Mouse (Mus musculus): Measurements from ENCODE around the gene Filip1l. TPM values are rescaled to one million over a fixed set of nuclear protein-coding genes. Genes with fewer than 3 reads are reported as not detected.

Gene Filip1l
- polyA plus RNA-seq, 1 experiment from 2014 or later: 26.0 TPM

GRCm38 (mm10) chr16:57318637-57319125 lies 34.2 kb upstream of the Filip1l start:
- no peaks in the 10 kb centered on the region for H3K27me3 ChIP-seq (ENCODE audit: control insufficient read depth, insufficient read depth, low read length)
- peaks cover 5% of the 10 kb centered on the region for H3K4me1 ChIP-seq (ENCODE audit: control insufficient read depth, insufficient read depth, low read length)
- ATAC-seq (replicated peaks; ENCODE audit: insufficient number of reproducible peaks, low FRiP score, low TSS enrichment): no peak
- 74% methylated on average over 8 of the region's 8 CpGs for WGBS (ENCODE audit: insufficient replicate concordance)
- no peaks in the 10 kb centered on the region for H3K36me3 ChIP-seq (ENCODE audit: control insufficient read depth, insufficient read depth, low read length)
- H3K27ac ChIP-seq (ENCODE audit: low read depth, low read length): no peak overlapping the region
- H3K4me3 ChIP-seq (ENCODE audit: low read depth, low read length): no peak overlapping the region
- H3K9me3 ChIP-seq (replicated peaks; ENCODE audit: control insufficient read depth, low read length): no peaks in the 10 kb centered on the region
- no peak overlapping the region for H3K4me2 ChIP-seq
- no peak overlapping the region for H3K9ac ChIP-seq (ENCODE audit: low read depth, low read length)

- H3K9me3 ChIP-seq (replicated peaks; ENCODE audit: control insufficient read depth, low read length): no peaks in the 10 kb centered on the region
- no peaks in the 10 kb centered on the region for H3K36me3 ChIP-seq (ENCODE audit: control insufficient read depth, insufficient read depth, low read length)
- no peak overlapping the region for H3K4me2 ChIP-seq
- no peaks in the 10 kb centered on the region for H3K27me3 ChIP-seq (ENCODE audit: control insufficient read depth, insufficient read depth, low read length)
- H3K27ac ChIP-seq (ENCODE audit: low read depth, low read length): no peak overlapping the region
- peaks cover 5% of the 10 kb centered on the region for H3K4me1 ChIP-seq (ENCODE audit: control insufficient read depth, insufficient read depth, low read length)
- 60% methylated on average over 7 of the region's 7 CpGs for WGBS (ENCODE audit: insufficient replicate concordance)
- ATAC-seq (replicated peaks; ENCODE audit: insufficient number of reproducible peaks, low FRiP score, low TSS enrichment): no peak
- H3K9ac ChIP-seq (ENCODE audit: low read depth, low read length): no peak overlapping the region
- no peak overlapping the region for H3K4me3 ChIP-seq (ENCODE audit: low read depth, low read length)
These were observed 33.4 kb upstream of the Filip1l start for GRCm38 (mm10) chr16:57319284-57320124.

GRCm38 (mm10) chr16:57326996-57327395 lies 25.9 kb upstream of the Filip1l start:
- Histone ChIP-seq H3K9ac (ENCODE audit: low read depth, low read length) (no peak overlapping the region), H3K4me3 (ENCODE audit: low read depth, low read length) (no peak overlapping the region), H3K36me3 (ENCODE audit: control insufficient read depth, insufficient read depth, low read length) (no peaks in the 10 kb centered on the region), H3K27me3 (ENCODE audit: control insufficient read depth, insufficient read depth, low read length) (no peaks in the 10 kb centered on the region), H3K9me3 (replicated peaks; ENCODE audit: control insufficient read depth, low read length) (no peaks in the 10 kb centered on the region), H3K4me2 (no peak overlapping the region), H3K27ac (ENCODE audit: low read depth, low read length) (no peak overlapping the region), H3K4me1 (ENCODE audit: control insufficient read depth, insufficient read depth, low read length) (no peaks in the 10 kb centered on the region)
- no peak for ATAC-seq (replicated peaks; ENCODE audit: insufficient number of reproducible peaks, low FRiP score, low TSS enrichment)
- WGBS (ENCODE audit: insufficient replicate concordance): 69% methylated on average over 7 of the region's 7 CpGs

GRCm38 (mm10) chr16:57329028-57329427 lies 23.9 kb upstream of the Filip1l start:
- no peaks in the 10 kb centered on the region for H3K27me3 ChIP-seq (ENCODE audit: control insufficient read depth, insufficient read depth, low read length)
- no peak overlapping the region for H3K4me2 ChIP-seq
- 84% methylated on average over 8 of the region's 8 CpGs for WGBS (ENCODE audit: insufficient replicate concordance)
- no peak for ATAC-seq (replicated peaks; ENCODE audit: insufficient number of reproducible peaks, low FRiP score, low TSS enrichment)
- no peak overlapping the region for H3K27ac ChIP-seq (ENCODE audit: low read depth, low read length)
- H3K36me3 ChIP-seq (ENCODE audit: control insufficient read depth, insufficient read depth, low read length): no peaks in the 10 kb centered on the region
- H3K9ac ChIP-seq (ENCODE audit: low read depth, low read length): no peak overlapping the region
- no peak overlapping the region for H3K4me3 ChIP-seq (ENCODE audit: low read depth, low read length)
- H3K9me3 ChIP-seq (replicated peaks; ENCODE audit: control insufficient read depth, low read length): no peaks in the 10 kb centered on the region
- no peaks in the 10 kb centered on the region for H3K4me1 ChIP-seq (ENCODE audit: control insufficient read depth, insufficient read depth, low read length)

- 75% methylated on average over 2 of the region's 2 CpGs for WGBS (ENCODE audit: insufficient replicate concordance)
- Histone ChIP-seq H3K9me3 (replicated peaks; ENCODE audit: control insufficient read depth, low read length) (no peaks in the 10 kb centered on the region), H3K27ac (ENCODE audit: low read depth, low read length) (no peak overlapping the region), H3K36me3 (ENCODE audit: control insufficient read depth, insufficient read depth, low read length) (no peaks in the 10 kb centered on the region), H3K27me3 (ENCODE audit: control insufficient read depth, insufficient read depth, low read length) (no peaks in the 10 kb centered on the region), H3K4me2 (no peak overlapping the region), H3K4me3 (ENCODE audit: low read depth, low read length) (no peak overlapping the region), H3K4me1 (ENCODE audit: control insufficient read depth, insufficient read depth, low read length) (no peaks in the 10 kb centered on the region), H3K9ac (ENCODE audit: low read depth, low read length) (no peak overlapping the region)
- ATAC-seq (replicated peaks; ENCODE audit: insufficient number of reproducible peaks, low FRiP score, low TSS enrichment): no peak
These were observed 22.8 kb upstream of the Filip1l start for GRCm38 (mm10) chr16:57330111-57330510.

DNA sequence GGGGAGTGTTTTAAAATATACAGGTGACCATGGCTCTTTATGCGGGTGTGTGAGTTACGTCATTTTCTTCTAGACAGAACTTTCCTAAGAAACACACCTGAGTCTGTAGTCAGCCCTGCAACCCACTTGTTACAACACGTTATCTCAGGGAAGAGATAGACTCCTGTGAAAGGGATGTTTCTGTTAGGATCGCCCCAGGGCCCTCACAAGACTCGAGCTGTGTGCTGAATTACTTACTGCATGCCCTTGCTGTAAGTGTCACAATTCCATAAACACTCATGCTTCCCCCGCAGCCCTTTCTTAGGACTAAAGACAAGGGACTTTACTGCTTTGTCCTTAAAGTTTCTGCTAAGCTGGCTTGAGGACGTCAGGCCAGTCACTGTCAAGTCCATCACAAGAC lies 20.6 kb upstream of the Filip1l start:
- Histone ChIP-seq H3K27ac (ENCODE audit: low read depth, low read length) (no peak overlapping the region), H3K4me3 (ENCODE audit: low read depth, low read length) (no peak overlapping the region), H3K4me1 (ENCODE audit: control insufficient read depth, insufficient read depth, low read length) (no peaks in the 10 kb centered on the region), H3K4me2 (no peak overlapping the region), H3K9me3 (replicated peaks; ENCODE audit: control insufficient read depth, low read length) (no peaks in the 10 kb centered on the region), H3K36me3 (ENCODE audit: control insufficient read depth, insufficient read depth, low read length) (no peaks in the 10 kb centered on the region), H3K9ac (ENCODE audit: low read depth, low read length) (no peak overlapping the region), H3K27me3 (ENCODE audit: control insufficient read depth, insufficient read depth, low read length) (no peaks in the 10 kb centered on the region)
- no peak for ATAC-seq (replicated peaks; ENCODE audit: insufficient number of reproducible peaks, low FRiP score, low TSS enrichment)
- WGBS (ENCODE audit: insufficient replicate concordance): 71% methylated on average over 7 of the region's 7 CpGs

GRCm38 (mm10) chr16:57336770-57337423 lies 16.0 kb upstream of the Filip1l start:
- Histone ChIP-seq H3K27me3 (ENCODE audit: control insufficient read depth, insufficient read depth, low read length) (no peaks in the 10 kb centered on the region), H3K4me1 (ENCODE audit: control insufficient read depth, insufficient read depth, low read length) (no peaks in the 10 kb centered on the region), H3K9ac (ENCODE audit: low read depth, low read length) (no peak overlapping the region), H3K27ac (ENCODE audit: low read depth, low read length) (no peak overlapping the region), H3K4me2 (no peak overlapping the region), H3K4me3 (ENCODE audit: low read depth, low read length) (no peak overlapping the region), H3K36me3 (ENCODE audit: control insufficient read depth, insufficient read depth, low read length) (no peaks in the 10 kb centered on the region), H3K9me3 (replicated peaks; ENCODE audit: control insufficient read depth, low read length) (no peaks in the 10 kb centered on the region)
- no peak for ATAC-seq (replicated peaks; ENCODE audit: insufficient number of reproducible peaks, low FRiP score, low TSS enrichment)
- 70% methylated on average over 11 of the region's 11 CpGs for WGBS (ENCODE audit: insufficient replicate concordance)

- Histone ChIP-seq H3K27me3 (ENCODE audit: control insufficient read depth, insufficient read depth, low read length) (no peaks in the 10 kb centered on the region), H3K36me3 (ENCODE audit: control insufficient read depth, insufficient read depth, low read length) (no peaks in the 10 kb centered on the region), H3K27ac (ENCODE audit: low read depth, low read length) (no peak overlapping the region), H3K9ac (ENCODE audit: low read depth, low read length) (no peak overlapping the region), H3K4me3 (ENCODE audit: low read depth, low read length) (no peak overlapping the region), H3K9me3 (replicated peaks; ENCODE audit: control insufficient read depth, low read length) (no peaks in the 10 kb centered on the region), H3K4me1 (ENCODE audit: control insufficient read depth, insufficient read depth, low read length) (no peaks in the 10 kb centered on the region), H3K4me2 (no peak overlapping the region)
- 80% methylated on average over 8 of the region's 8 CpGs for WGBS (ENCODE audit: insufficient replicate concordance)
- no peak for ATAC-seq (replicated peaks; ENCODE audit: insufficient number of reproducible peaks, low FRiP score, low TSS enrichment)
These were observed 12.9 kb upstream of the Filip1l start for GRCm38 (mm10) chr16:57339765-57340612.

Measured in heart, embryonic 11.5 days (tissue).